Mouse (Mus musculus) embryonic facial prominence, embryonic 13.5 days (tissue): Measurements from ENCODE around the gene Zfp768. TPM values are rescaled to one million over a fixed set of nuclear protein-coding genes. Genes with fewer than 3 reads are reported as not detected.
"Not testable (repeated sequence)": the region's sequence is repeated elsewhere in the genome, so short reads cannot be mapped to it uniquely, and the experiment has no call there.

Source experiments
- ATAC-seq: fragments of 200-750 bp; cut with Nextera tagmentation; 2 replicates; pipeline ENCODE4 v1.8.0; 2017; ENCODE audit warnings: low read depth; ENCODE audit not compliant: insufficient number of reproducible peaks, insufficient read depth, low FRiP score, low TSS enrichment
- H3K27ac ChIP-seq: fragments of 300-500 bp; sonication (generic); 2 replicates; pipeline ENCODE4 v1.5.1; 2015; ENCODE audit warnings: moderate library complexity, mild to moderate bottlenecking, inconsistent platforms
- H3K27me3 ChIP-seq: fragments of 300-500 bp; sonication (generic); 2 replicates; pipeline ENCODE4 v1.6.1; 2015; ENCODE audit warnings: mild to moderate bottlenecking, inconsistent platforms
- H3K36me3 ChIP-seq: fragments of 300-500 bp; sonication (generic); 2 replicates; pipeline ENCODE4 v1.6.1; 2015; ENCODE audit warnings: mild to moderate bottlenecking, inconsistent platforms
- H3K4me1 ChIP-seq: fragments of 300-500 bp; sonication (generic); 2 replicates; pipeline ENCODE4 v1.6.1; 2015; ENCODE audit warnings: inconsistent platforms
- H3K4me2 ChIP-seq: fragments of 300-500 bp; sonication (generic); 2 replicates; pipeline ENCODE4 v1.6.1; 2015; ENCODE audit warnings: moderate library complexity, mild to moderate bottlenecking, inconsistent platforms
- H3K4me3 ChIP-seq: fragments of 300-500 bp; sonication (generic); 2 replicates; pipeline ENCODE4 v1.5.1; 2015; ENCODE audit warnings: mild to moderate bottlenecking, inconsistent platforms
- H3K9ac ChIP-seq: fragments of 300-500 bp; sonication (generic); 2 replicates; pipeline ENCODE4 v1.6.1; 2015; ENCODE audit warnings: mild to moderate bottlenecking, inconsistent platforms
- H3K9me3 ChIP-seq: fragments of 300-500 bp; sonication (generic); 2 replicates; pipeline ENCODE4 v1.6.1; 2016; ENCODE audit warnings: inconsistent platforms
- whole genome bisulfite sequencing: fragments of 180-500 bp; shearing (Covaris S2); methylation state at CpG from one replicate; pipeline ENCODE4 v1.1.7; 2015; ENCODE audit warnings: mixed read lengths; 5-methylcytosine and 5-hydroxymethylcytosine counted together
- polyA plus RNA-seq: library from polyadenylated mRNA; unstranded; fragments of >200 nt; fragmentation: Nextera tagmentation; extraction: Ambion mirVana; gene quantifications from 2 replicates; pipeline ENCODE4 v1.2.1, GENCODE M21; 2015

Zfp768 gene
- polyA plus RNA-seq: 16.1 and 18.1 TPM in 2 replicates

DNA sequence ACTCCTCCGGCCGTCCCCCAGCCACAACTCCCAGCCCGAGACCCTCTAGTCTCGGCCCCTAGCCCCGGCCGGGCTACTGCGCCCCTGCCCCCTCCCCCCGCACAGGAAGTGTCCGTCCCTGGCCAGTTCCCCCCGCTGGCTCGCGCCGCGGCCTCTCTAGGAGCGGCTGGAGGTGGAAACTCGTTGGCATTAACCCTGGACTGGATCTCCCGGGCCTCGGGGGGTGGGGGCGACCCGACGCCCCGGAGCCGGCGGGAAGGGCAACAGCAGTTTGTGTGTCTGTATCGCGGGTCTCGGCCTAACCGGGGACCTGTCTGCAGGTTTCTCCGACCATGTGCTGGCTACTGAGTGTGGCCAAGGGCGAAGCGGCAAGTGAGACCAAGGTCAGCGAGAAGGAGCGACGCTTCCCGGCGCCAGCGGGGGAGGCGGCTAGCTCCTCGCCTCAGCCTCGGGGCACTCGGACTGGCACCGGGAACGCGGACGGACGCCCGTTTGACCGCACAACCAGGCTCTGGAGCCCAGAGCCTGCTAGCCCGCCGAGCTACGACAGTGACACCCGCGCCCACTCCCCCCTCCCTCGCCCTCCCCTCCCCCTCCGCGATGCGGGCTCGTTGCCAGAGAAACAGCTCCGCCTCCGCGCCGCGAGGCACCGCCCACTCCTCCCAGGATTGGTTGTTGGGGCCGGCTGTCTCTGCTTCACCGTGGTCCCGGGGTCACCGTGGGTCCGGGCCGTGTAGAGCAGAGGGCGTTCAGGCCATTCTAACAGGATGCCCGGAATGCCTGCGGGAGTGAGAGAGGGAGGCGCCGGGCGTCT, at the start of gene Zfp768:
Zfp768 (minus strand) TSS at position 78 of the 814 bp plus-strand sequence.
- no peaks in the 10 kb centered on the region for H3K9me3 ChIP-seq
- peak within 1 kb of the TSS; percentile 95 for H3K9ac ChIP-seq
- peak within 1 kb of the TSS; percentile 90 for H3K27ac ChIP-seq
- WGBS: under 1% methylated on average over 69 of the region's 76 CpGs
- no peaks in the 10 kb centered on the region for H3K27me3 ChIP-seq
- peak; percentile 85 for ATAC-seq
- H3K4me1 ChIP-seq: peaks cover 25% of the 10 kb centered on the region
- H3K4me3 ChIP-seq: peak within 1 kb of the TSS; percentile 94
- H3K36me3 ChIP-seq: peaks cover 30% of the 10 kb centered on the region
- peak within 1 kb of the TSS; percentile 79 for H3K4me2 ChIP-seq

DNA sequence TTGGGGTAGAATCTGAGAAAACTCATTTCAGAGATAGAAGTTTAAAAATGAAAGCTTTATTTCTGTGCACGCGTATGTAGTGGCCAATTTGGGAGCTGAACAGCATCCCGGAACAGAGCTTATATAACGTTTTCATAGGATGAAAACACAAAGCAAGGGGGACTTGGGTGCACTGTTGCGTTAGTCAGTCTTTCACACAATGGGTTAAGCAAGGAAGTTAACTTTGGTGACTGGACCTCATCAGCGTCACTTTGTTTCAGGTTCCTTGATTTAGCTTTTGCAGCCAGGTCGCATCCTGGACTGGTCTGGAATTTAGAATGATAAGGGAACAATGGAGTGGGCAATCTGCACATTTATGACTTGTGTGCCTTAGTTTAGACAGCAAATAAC, 48.5 kb upstream of the Zfp768 start:
- Histone ChIP-seq H3K9me3 (no peaks in the 10 kb centered on the region), H3K4me2 (peak overlapping the region; percentile 78), H3K27me3 (no peaks in the 10 kb centered on the region), H3K4me3 (peak overlapping the region; percentile 67), H3K9ac (peak overlapping the region; percentile 72), H3K4me1 (peaks cover 16% of the 10 kb centered on the region), H3K27ac (peak overlapping the region; percentile 88), H3K36me3 (peaks cover 13% of the 10 kb centered on the region)
- no peak for ATAC-seq
- 23% methylated on average over 7 of the region's 7 CpGs for WGBS

- Histone ChIP-seq H3K27ac (peak within 1 kb of the TSS; percentile 88), H3K36me3 (peaks cover 13% of the 10 kb centered on the region), H3K9me3 (no peaks in the 10 kb centered on the region), H3K9ac (peak within 1 kb of the TSS; percentile 89), H3K4me2 (peak within 1 kb of the TSS; percentile 78), H3K4me1 (peaks cover 16% of the 10 kb centered on the region), H3K4me3 (peak within 1 kb of the TSS; percentile 67), H3K27me3 (no peaks in the 10 kb centered on the region)
- peak; percentile 87 for ATAC-seq
- under 1% methylated on average over 45 of the region's 45 CpGs for WGBS
These were observed 48.0 kb upstream of the Zfp768 start, which contains the start of gene E430018J23Rik for GRCm38 (mm10) chr7:127393157-127393943. Gene E430018J23Rik, minus strand, starts transcription at chr7:127393629.

DNA sequence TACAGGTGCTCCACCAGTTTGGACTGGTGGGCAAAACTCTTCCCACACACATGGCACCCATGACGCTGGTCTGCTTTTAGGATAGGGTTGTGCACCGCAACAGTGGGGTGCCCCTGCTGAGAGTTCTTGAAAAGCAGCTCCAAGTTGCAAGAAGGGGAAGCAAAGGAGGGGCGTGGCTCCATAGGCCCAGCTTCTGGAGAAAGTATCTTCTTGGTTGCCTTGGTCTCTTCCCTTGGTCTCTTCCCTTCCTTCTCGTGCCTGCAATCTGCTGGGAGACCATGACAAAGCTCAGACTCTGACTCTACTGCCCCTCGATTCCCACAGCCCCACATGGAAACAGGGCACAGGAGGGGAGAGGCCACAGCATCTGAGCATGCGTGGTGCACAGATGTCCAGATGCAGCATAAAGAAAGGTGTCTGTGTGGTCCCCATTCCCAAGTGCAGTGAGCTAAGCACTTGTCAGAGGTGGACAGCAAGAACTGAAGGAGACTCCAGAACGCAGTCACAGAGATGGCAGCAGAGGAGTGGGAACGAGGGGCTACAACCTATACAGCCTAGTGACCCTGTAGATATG, 46.9 kb upstream of the Zfp768 start:
- Histone ChIP-seq H3K4me1 (peaks cover 16% of the 10 kb centered on the region), H3K4me3 (peak overlapping the region; percentile 67), H3K27ac (no peak overlapping the region), H3K9ac (peak overlapping the region; percentile 89), H3K27me3 (no peaks in the 10 kb centered on the region), H3K9me3 (no peaks in the 10 kb centered on the region), H3K4me2 (peak overlapping the region; percentile 78), H3K36me3 (peaks cover 13% of the 10 kb centered on the region)
- ATAC-seq: no peak
- WGBS: 85% methylated on average over 8 of the region's 8 CpGs

DNA sequence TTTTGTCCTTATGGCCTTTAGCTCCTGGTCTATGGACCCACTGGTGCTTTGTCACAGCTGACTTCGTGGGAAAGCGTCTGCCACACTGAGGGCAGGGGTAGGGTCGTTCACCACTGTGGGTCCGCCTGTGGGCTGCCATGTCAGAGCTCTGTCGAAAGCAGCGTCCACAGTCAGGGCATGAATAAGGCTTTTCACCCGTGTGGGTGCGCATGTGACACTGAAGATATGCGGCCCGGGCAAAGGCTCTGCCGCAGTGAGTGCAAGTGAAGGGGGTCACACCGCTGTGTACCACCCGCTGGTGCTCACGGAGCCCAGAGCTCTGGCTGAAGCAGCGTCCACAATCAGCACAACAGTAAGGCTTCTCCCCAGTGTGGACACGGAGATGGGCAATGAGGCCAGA, 46.1 kb upstream of the Zfp768 start:
- Histone ChIP-seq H3K27ac (no peak overlapping the region), H3K9me3 (no peaks in the 10 kb centered on the region), H3K9ac (no peak overlapping the region), H3K36me3 (peaks cover 13% of the 10 kb centered on the region), H3K4me1 (peaks cover 16% of the 10 kb centered on the region), H3K27me3 (no peaks in the 10 kb centered on the region), H3K4me3 (no peak overlapping the region), H3K4me2 (no peak overlapping the region)
- ATAC-seq: no peak
- whole genome bisulfite sequencing: 96% methylated on average over 16 of the region's 16 CpGs

- Histone ChIP-seq H3K4me2 (no peak overlapping the region), H3K4me1 (peaks cover 16% of the 10 kb centered on the region), H3K36me3 (peaks cover 17% of the 10 kb centered on the region), H3K9ac (no peak overlapping the region), H3K27ac (no peak overlapping the region), H3K4me3 (no peak overlapping the region), H3K9me3 (no peaks in the 10 kb centered on the region), H3K27me3 (no peaks in the 10 kb centered on the region)
- ATAC-seq: no peak
- 72% methylated on average over 7 of the region's 7 CpGs for WGBS
These were observed 44.9 kb upstream of the Zfp768 start for GRCm38 (mm10) chr7:127390306-127390705.

GRCm38 (mm10) chr7:127388201-127388600, 42.8 kb upstream of the Zfp768 start:
- not testable (repeated sequence) for H3K27ac ChIP-seq, H3K27me3 ChIP-seq, H3K9me3 ChIP-seq, H3K4me3 ChIP-seq, ATAC-seq, H3K4me1 ChIP-seq, H3K4me2 ChIP-seq, H3K9ac ChIP-seq
- H3K36me3 ChIP-seq: peaks cover 32% of the 10 kb centered on the region

- 20% methylated on average over 38 of the region's 38 CpGs for WGBS
- H3K36me3 ChIP-seq: peaks cover 33% of the 10 kb centered on the region
- no peaks in the 10 kb centered on the region for H3K27me3 ChIP-seq
- H3K4me1 ChIP-seq: no peaks in the 10 kb centered on the region
- no peak within 1 kb of the TSS for H3K27ac ChIP-seq
- peak within 1 kb of the TSS; percentile 75 for H3K9ac ChIP-seq
- peaks cover 10% of the 10 kb centered on the region for H3K9me3 ChIP-seq
- ATAC-seq: peak; percentile 71; the same call in 1 of the 2 replicates
- peak within 1 kb of the TSS; percentile 55 for H3K4me3 ChIP-seq
- H3K4me2 ChIP-seq: peak within 1 kb of the TSS; percentile 68
These were observed 41.4 kb upstream of the Zfp768 start, which contains the start of gene 9130019O22Rik for GRCm38 (mm10) chr7:127386641-127387392. Gene 9130019O22Rik, minus strand, starts transcription at chr7:127387166.

DNA sequence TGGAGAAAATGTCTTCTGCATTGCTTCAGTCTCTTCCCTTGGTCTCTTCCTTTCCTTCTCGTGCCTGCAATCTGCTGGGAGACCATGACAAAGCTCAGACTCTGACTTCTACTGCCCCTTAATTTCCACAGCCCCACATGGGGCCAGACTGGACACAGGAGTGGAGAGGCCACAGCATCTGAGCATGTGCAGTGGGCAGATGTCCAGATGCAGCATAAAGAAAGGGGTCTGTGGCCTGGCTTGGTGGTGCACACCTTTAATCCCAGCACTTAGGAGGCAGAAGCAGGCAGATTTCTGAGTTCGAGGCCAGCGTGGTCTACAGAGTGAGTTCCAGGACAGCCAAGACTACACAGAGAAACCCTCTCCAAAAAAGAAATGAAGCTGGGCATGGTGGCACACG, 40.2 kb upstream of the Zfp768 start:
- not testable (repeated sequence) for H3K27ac ChIP-seq, H3K4me1 ChIP-seq, ATAC-seq, H3K27me3 ChIP-seq, H3K4me3 ChIP-seq, H3K4me2 ChIP-seq, H3K9ac ChIP-seq
- 95% methylated on average over 4 of the region's 4 CpGs for WGBS
- Histone ChIP-seq H3K36me3 (peaks cover 24% of the 10 kb centered on the region), H3K9me3 (peaks cover 10% of the 10 kb centered on the region)

- no peak overlapping the region for H3K9ac ChIP-seq
- 0 out of 2 replicates have a peak, but pooled peaks cover 3% of the 10 kb centered on the region for H3K9me3 ChIP-seq
- H3K4me2 ChIP-seq: no peak overlapping the region
- 0 out of 2 replicates have a peak, but pooled peaks cover 3% of the 10 kb centered on the region for H3K4me1 ChIP-seq
- 76% methylated on average over 6 of the region's 6 CpGs for WGBS
- H3K27me3 ChIP-seq: no peaks in the 10 kb centered on the region
- no peak for ATAC-seq
- H3K4me3 ChIP-seq: no peak overlapping the region
- H3K36me3 ChIP-seq: peaks cover 18% of the 10 kb centered on the region
- no peak overlapping the region for H3K27ac ChIP-seq
These were observed 33.0 kb upstream of the Zfp768 start for GRCm38 (mm10) chr7:127378310-127378921.
